Mouse (Mus musculus) brain, embryonic 14.5 days (tissue): ENCODE results near the gene Kif1c.

ENCODE experiments used
- CTCF ChIP-seq: fragments of 200-500 bp; IDR thresholded peaks from 2 replicates; pipeline ENCODE4 v1.5.1; 2012; ENCODE audit warnings: inconsistent platforms, mild to moderate bottlenecking, moderate library complexity, borderline replicate concordance; ENCODE audit not compliant: insufficient read depth, insufficient read length; ENCODE audit errors: extremely low read depth
- POLR2A ChIP-seq: fragments of 200-500 bp; IDR thresholded peaks from 2 replicates; pipeline ENCODE4 v1.6.1; 2012; ENCODE audit warnings: mild to moderate bottlenecking, inconsistent platforms, borderline replicate concordance; ENCODE audit not compliant: poor library complexity, insufficient read depth, insufficient read length, severe bottlenecking; ENCODE audit errors: extremely low read depth

- TF ChIP-seq CTCF (no peak), POLR2A (no peak)
These were observed 44.5 kb upstream of the Kif1c start for GRCm38 (mm10) chr11:70655571-70656455.
